Mouse (Mus musculus): Measurements from ENCODE around the gene Ddc. TPM values are rescaled to one million over a fixed set of nuclear protein-coding genes. Genes with fewer than 3 reads are reported as not detected.

The Ddc gene
- polyA plus RNA-seq, 1 experiment from 2014 or later, result 112 TPM

GRCm38 (mm10) chr11:11769281-11769680, 128.7 kb downstream of the Ddc start:
- ATAC-seq (replicated peaks; ENCODE audit: extremely low read depth, insufficient read depth, low FRiP score), result no peak
- Histone ChIP-seq H3K4me1 (ENCODE audit: control insufficient read depth, insufficient read depth, low read length) (no peaks in the 10 kb centered on the region), H3K9ac (ENCODE audit: low read length) (no peak overlapping the region), H3K4me2 (ENCODE audit: low read depth, low read length) (no peak overlapping the region), H3K4me3 (ENCODE audit: low read length) (no peak overlapping the region), H3K36me3 (ENCODE audit: control insufficient read depth, insufficient read depth) (no peaks in the 10 kb centered on the region), H3K27ac (ENCODE audit: low read length) (no peak overlapping the region), H3K9me3 (replicated peaks; ENCODE audit: control insufficient read depth, low read length) (no peaks in the 10 kb centered on the region), H3K27me3 (ENCODE audit: control insufficient read depth, insufficient read depth, low read length) (no peaks in the 10 kb centered on the region)
- 90% methylated on average over 20 of the region's 20 CpGs for WGBS

GRCm38 (mm10) chr11:11768057-11768456, 129.9 kb downstream of the Ddc start:
- H3K27ac ChIP-seq (ENCODE audit: low read length), result no peak overlapping the region
- no peaks in the 10 kb centered on the region for H3K27me3 ChIP-seq (ENCODE audit: control insufficient read depth, insufficient read depth, low read length)
- H3K9me3 ChIP-seq (replicated peaks; ENCODE audit: control insufficient read depth, low read length), result no peaks in the 10 kb centered on the region
- 80% methylated on average over 2 of the region's 2 CpGs for WGBS
- no peak overlapping the region for H3K9ac ChIP-seq (ENCODE audit: low read length)
- H3K4me2 ChIP-seq (ENCODE audit: low read depth, low read length), result no peak overlapping the region
- H3K4me1 ChIP-seq (ENCODE audit: control insufficient read depth, insufficient read depth, low read length), result no peaks in the 10 kb centered on the region
- ATAC-seq (replicated peaks; ENCODE audit: extremely low read depth, insufficient read depth, low FRiP score), result no peak
- H3K4me3 ChIP-seq (ENCODE audit: low read length), result no peak overlapping the region
- H3K36me3 ChIP-seq (ENCODE audit: control insufficient read depth, insufficient read depth), result no peaks in the 10 kb centered on the region

GRCm38 (mm10) chr11:11766736-11767135, 131.2 kb downstream of the Ddc start:
- Histone ChIP-seq H3K9ac (ENCODE audit: low read length) (no peak overlapping the region), H3K27ac (ENCODE audit: low read length) (no peak overlapping the region), H3K9me3 (replicated peaks; ENCODE audit: control insufficient read depth, low read length) (no peaks in the 10 kb centered on the region), H3K27me3 (ENCODE audit: control insufficient read depth, insufficient read depth, low read length) (no peaks in the 10 kb centered on the region), H3K4me3 (ENCODE audit: low read length) (no peak overlapping the region), H3K36me3 (ENCODE audit: control insufficient read depth, insufficient read depth) (no peaks in the 10 kb centered on the region), H3K4me2 (ENCODE audit: low read depth, low read length) (no peak overlapping the region), H3K4me1 (ENCODE audit: control insufficient read depth, insufficient read depth, low read length) (no peaks in the 10 kb centered on the region)
- no peak for ATAC-seq (replicated peaks; ENCODE audit: extremely low read depth, insufficient read depth, low FRiP score)

DNA sequence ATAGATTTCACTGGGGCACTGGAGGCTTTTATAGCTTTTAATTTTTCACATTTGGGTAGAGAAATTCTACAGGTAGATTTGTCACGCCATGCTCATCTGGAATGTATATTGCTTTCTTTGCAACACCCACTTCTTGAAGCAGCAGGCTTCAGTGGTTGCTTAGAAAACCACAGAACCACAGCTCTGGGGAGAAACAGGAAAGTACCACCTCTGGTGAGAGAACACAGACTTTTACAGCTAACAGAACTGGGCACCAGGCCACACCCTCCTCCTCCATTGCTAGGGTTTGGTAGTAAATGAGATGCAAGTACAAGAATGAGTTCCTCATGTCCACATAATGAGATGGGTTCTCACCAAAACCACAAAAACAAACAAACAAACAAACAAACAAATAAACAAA, 131.8 kb downstream of the Ddc start:
- Histone ChIP-seq H3K27me3 (ENCODE audit: control insufficient read depth, insufficient read depth, low read length) (no peaks in the 10 kb centered on the region), H3K9me3 (replicated peaks; ENCODE audit: control insufficient read depth, low read length) (no peaks in the 10 kb centered on the region), H3K4me2 (ENCODE audit: low read depth, low read length) (no peak overlapping the region), H3K9ac (ENCODE audit: low read length) (no peak overlapping the region), H3K4me1 (ENCODE audit: control insufficient read depth, insufficient read depth, low read length) (no peaks in the 10 kb centered on the region), H3K27ac (ENCODE audit: low read length) (no peak overlapping the region), H3K4me3 (ENCODE audit: low read length) (no peak overlapping the region), H3K36me3 (ENCODE audit: control insufficient read depth, insufficient read depth) (no peaks in the 10 kb centered on the region)
- no peak for ATAC-seq (replicated peaks; ENCODE audit: extremely low read depth, insufficient read depth, low FRiP score)
- 88% methylated on average over 1 of the region's 1 CpGs for WGBS

DNA sequence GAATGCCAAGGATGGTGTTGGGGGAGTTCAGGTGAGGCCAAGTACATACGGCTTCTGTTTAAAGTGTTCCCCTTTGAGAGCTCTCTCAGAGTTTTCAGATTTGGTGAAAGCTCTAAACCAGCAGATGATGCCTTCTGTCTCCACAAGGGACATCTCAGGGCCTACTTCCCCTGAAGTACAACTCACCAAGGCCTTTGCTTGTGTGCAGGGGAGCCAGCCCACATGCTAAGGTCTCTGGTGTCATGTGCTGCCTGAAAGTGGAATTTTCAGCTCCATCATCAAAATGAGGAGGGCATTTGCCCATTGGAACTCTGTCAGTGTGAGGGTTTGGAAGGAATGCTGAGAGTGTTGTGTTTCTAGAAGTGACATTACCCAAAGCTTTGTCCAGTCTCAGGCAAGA, 132.5 kb downstream of the Ddc start:
- 71% methylated on average over 1 of the region's 1 CpGs for WGBS
- Histone ChIP-seq H3K4me3 (ENCODE audit: low read length) (no peak overlapping the region), H3K27me3 (ENCODE audit: control insufficient read depth, insufficient read depth, low read length) (no peaks in the 10 kb centered on the region), H3K9ac (ENCODE audit: low read length) (no peak overlapping the region), H3K27ac (ENCODE audit: low read length) (no peak overlapping the region), H3K36me3 (ENCODE audit: control insufficient read depth, insufficient read depth) (no peaks in the 10 kb centered on the region), H3K4me2 (ENCODE audit: low read depth, low read length) (no peak overlapping the region), H3K4me1 (ENCODE audit: control insufficient read depth, insufficient read depth, low read length) (no peaks in the 10 kb centered on the region), H3K9me3 (replicated peaks; ENCODE audit: control insufficient read depth, low read length) (no peaks in the 10 kb centered on the region)
- ATAC-seq (replicated peaks; ENCODE audit: extremely low read depth, insufficient read depth, low FRiP score), result no peak

Other genes starting within 250 kb of the Ddc start
- gene Ikzf1, start 213.1 kb downstream of the Ddc start, polyA plus RNA-seq (2015; fragmentation: Nextera tagmentation; extraction: Ambion mirVana), result 3.9 and 15.1 TPM in 2 replicates
- gene Fignl1, start 89.2 kb downstream of the Ddc start, polyA plus RNA-seq (2015; fragmentation: Nextera tagmentation; extraction: Ambion mirVana), result 46.3 and 56.0 TPM in 2 replicates
- gene Grb10, start 140.5 kb upstream of the Ddc start, polyA plus RNA-seq (2015; fragmentation: Nextera tagmentation; extraction: Ambion mirVana), result 496 and 553 TPM in 2 replicates

Measured in heart, embryonic 16.5 days (tissue).